Mouse (Mus musculus): ENCODE data around the gene Uspl1. TPM values are rescaled to one million over a fixed set of nuclear protein-coding genes. Genes with fewer than 3 reads are reported as not detected.
A peak's percentile ranks its signal among the peaks of the same experiment; 100 is the strongest.

The Uspl1 gene
- polyA plus RNA-seq, 1 experiment from 2014 or later: 15.5 TPM

DNA sequence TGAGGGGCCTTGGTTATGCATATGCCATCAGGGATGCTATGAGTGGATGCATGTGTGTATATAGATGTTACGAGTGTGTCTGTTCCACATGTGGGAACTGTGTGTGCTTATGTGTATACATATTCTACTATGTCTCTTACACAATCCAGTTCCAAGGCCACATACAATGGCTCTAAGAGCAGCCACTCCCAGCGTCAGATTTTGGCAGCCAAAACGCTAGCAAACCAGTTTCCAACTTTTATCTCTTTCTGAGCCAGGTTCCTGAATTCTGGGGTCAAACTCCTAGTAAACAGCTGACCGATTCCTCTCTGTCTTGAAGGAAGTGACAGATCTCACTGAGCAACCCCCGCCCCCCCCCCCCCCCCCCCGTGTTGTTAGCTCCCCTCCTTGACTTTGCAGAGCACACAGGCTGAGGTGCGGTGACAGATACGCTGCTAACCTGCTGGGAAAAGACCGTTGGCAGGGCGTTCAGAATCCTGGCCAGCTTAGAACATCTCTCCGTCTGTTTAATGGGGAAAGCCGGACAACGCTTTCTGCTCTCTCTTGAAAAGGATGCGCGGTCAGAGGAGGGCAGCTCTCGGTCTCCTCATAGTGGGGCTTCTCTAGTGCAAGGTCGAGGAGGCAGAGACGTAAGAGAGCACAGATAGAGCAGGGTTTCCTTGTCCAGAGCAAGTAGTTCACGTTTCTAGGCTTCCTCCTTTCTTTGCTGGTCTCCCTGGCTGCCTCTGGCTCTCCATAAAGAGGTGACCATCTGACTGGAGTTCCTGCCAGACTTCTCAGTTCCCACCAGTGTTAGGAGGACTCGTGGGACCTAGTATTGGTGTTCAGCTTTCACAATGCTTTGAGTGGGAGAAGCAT lies 63.1 kb downstream of the Uspl1 start:
- H3K9me3 ChIP-seq (ENCODE audit: control insufficient read depth, low read length): no peaks in the 10 kb centered on the region
- peak; percentile 28 for DNase-seq (ENCODE audit: low spot score)
- no peaks in the 10 kb centered on the region for H3K36me3 ChIP-seq (ENCODE audit: control insufficient read depth, insufficient read depth, low read length)
- no peaks in the 10 kb centered on the region for H3K27me3 ChIP-seq (ENCODE audit: control insufficient read depth, insufficient read depth, low read length)
- H3K27ac ChIP-seq (replicated peaks): peak overlapping the region; percentile 56; the same call in 1 of the 2 replicates
- WGBS: 18% methylated on average over 19 of the region's 20 CpGs
- H3K4me2 ChIP-seq (replicated peaks; ENCODE audit: low read depth): peak overlapping the region; percentile 9
- no peak for TF ChIP-seq EP300 (optimal IDR thresholded peaks at IDR 0.05)
- no peak for TF ChIP-seq CTCF (IDR thresholded peaks at IDR 0.05; ENCODE audit: low read depth)
- H3K4me3 ChIP-seq (ENCODE audit: low read depth, low read length): no peak overlapping the region
- no peak overlapping the region for H3K9ac ChIP-seq (ENCODE audit: low read length)
- peak; percentile 39; the same call in 1 of the 2 replicates for ATAC-seq (ENCODE audit: low FRiP score, low TSS enrichment)
- H3K4me1 ChIP-seq (replicated peaks; ENCODE audit: control insufficient read depth, insufficient read depth): no peaks in the 10 kb centered on the region; the same call in 1 of the 2 replicates

DNA sequence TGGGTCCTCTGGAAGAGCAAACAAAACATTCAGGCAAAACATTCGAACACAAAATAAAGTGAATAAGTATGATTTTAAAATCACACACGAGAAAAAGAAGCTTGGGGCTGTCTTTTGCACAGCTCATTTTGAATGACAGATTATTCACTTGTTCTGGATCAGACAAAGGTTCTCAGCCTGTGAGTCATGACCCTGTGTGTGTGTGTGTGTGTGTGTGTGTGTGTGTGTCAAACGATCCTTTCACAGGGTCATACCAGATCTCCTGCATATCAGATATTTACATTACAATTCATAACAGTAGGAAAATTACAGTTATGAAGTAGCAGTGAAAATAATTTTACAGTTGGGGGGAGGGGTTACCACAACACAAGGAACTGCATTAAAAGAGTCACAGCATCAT lies 68.2 kb downstream of the Uspl1 start:
- Histone ChIP-seq H3K4me2 (replicated peaks; ENCODE audit: low read depth) (no peak overlapping the region), H3K36me3 (ENCODE audit: control insufficient read depth, insufficient read depth, low read length) (no peaks in the 10 kb centered on the region), H3K27ac (replicated peaks) (no peak overlapping the region), H3K4me1 (replicated peaks; ENCODE audit: control insufficient read depth, insufficient read depth) (no peaks in the 10 kb centered on the region), H3K9me3 (ENCODE audit: control insufficient read depth, low read length) (no peaks in the 10 kb centered on the region), H3K4me3 (ENCODE audit: low read depth, low read length) (no peak overlapping the region), H3K27me3 (ENCODE audit: control insufficient read depth, insufficient read depth, low read length) (no peaks in the 10 kb centered on the region), H3K9ac (ENCODE audit: low read length) (no peak overlapping the region)
- 65% methylated on average over 3 of the region's 3 CpGs for WGBS
- TF ChIP-seq CTCF (IDR thresholded peaks at IDR 0.05; ENCODE audit: low read depth) (no peak), EP300 (optimal IDR thresholded peaks at IDR 0.05) (no peak)
- DNase-seq (ENCODE audit: low spot score): no peak
- ATAC-seq (ENCODE audit: low FRiP score, low TSS enrichment): no peak

DNA sequence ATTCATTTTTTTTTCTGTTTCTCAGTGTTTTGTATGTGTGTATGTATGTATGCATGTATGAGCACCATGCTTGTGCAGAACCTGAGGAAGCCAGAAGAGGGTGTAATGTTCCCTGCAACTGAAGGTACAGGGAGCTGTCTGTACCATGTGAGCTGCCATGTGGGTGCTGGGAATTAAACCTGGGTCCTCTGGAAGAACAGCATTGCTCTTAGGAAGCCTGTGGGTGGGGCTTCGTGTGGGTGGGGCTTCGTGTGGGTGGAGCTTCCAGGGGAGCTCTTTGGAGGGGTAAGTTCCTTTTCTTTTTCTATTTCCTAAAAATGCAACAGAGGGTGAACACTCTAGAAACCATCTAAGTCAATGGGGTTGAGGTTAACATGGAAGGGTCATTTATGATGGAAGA lies 69.3 kb downstream of the Uspl1 start:
- Histone ChIP-seq H3K4me2 (replicated peaks; ENCODE audit: low read depth) (no peak overlapping the region), H3K9me3 (ENCODE audit: control insufficient read depth, low read length) (no peaks in the 10 kb centered on the region), H3K4me1 (replicated peaks; ENCODE audit: control insufficient read depth, insufficient read depth) (no peaks in the 10 kb centered on the region), H3K36me3 (ENCODE audit: control insufficient read depth, insufficient read depth, low read length) (no peaks in the 10 kb centered on the region), H3K9ac (ENCODE audit: low read length) (no peak overlapping the region), H3K4me3 (ENCODE audit: low read depth, low read length) (no peak overlapping the region), H3K27me3 (ENCODE audit: control insufficient read depth, insufficient read depth, low read length) (no peaks in the 10 kb centered on the region), H3K27ac (replicated peaks) (no peak overlapping the region)
- TF ChIP-seq CTCF (IDR thresholded peaks at IDR 0.05; ENCODE audit: low read depth): no peak
- no peak for TF ChIP-seq EP300 (optimal IDR thresholded peaks at IDR 0.05)
- no peak for ATAC-seq (ENCODE audit: low FRiP score, low TSS enrichment)
- no peak for DNase-seq (ENCODE audit: low spot score)
- 63% methylated on average over 2 of the region's 2 CpGs for WGBS

DNA sequence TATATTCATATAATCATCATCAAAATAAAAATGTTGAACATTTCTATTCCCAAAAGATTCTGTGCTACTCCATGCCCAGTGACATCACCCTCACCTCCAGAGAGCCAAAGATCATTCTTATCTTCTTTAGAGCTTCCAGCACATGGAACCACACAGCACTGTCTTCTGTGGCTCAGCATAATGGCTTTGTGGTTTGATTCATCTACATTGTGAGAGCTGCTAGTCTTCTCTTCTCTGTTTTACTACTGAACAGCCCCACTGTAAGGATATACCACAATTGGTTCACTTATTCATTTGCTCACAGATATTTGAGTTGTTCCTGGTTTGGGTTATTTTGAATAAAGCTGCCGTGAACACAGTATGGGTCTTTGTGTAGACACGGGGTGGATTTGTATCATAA lies 71.4 kb downstream of the Uspl1 start:
- H3K4me3 ChIP-seq (ENCODE audit: low read depth, low read length): no peak overlapping the region
- H3K4me2 ChIP-seq (replicated peaks; ENCODE audit: low read depth): no peak overlapping the region
- TF ChIP-seq CTCF (IDR thresholded peaks at IDR 0.05; ENCODE audit: low read depth) (no peak), EP300 (optimal IDR thresholded peaks at IDR 0.05) (no peak)
- H3K36me3 ChIP-seq (ENCODE audit: control insufficient read depth, insufficient read depth, low read length): no peaks in the 10 kb centered on the region
- H3K27me3 ChIP-seq (ENCODE audit: control insufficient read depth, insufficient read depth, low read length): no peaks in the 10 kb centered on the region
- H3K9ac ChIP-seq (ENCODE audit: low read length): no peak overlapping the region
- no peaks in the 10 kb centered on the region for H3K4me1 ChIP-seq (replicated peaks; ENCODE audit: control insufficient read depth, insufficient read depth)
- no peaks in the 10 kb centered on the region for H3K9me3 ChIP-seq (ENCODE audit: control insufficient read depth, low read length)
- ATAC-seq (ENCODE audit: low FRiP score, low TSS enrichment) (no peak), DNase-seq (ENCODE audit: low spot score) (no peak)
- H3K27ac ChIP-seq (replicated peaks): no peak overlapping the region
- WGBS: 87% methylated on average over 2 of the region's 2 CpGs

- ATAC-seq (ENCODE audit: low FRiP score, low TSS enrichment): no peak
- no peak overlapping the region for H3K4me2 ChIP-seq (replicated peaks; ENCODE audit: low read depth)
- TF ChIP-seq EP300 (optimal IDR thresholded peaks at IDR 0.05) (no peak), CTCF (IDR thresholded peaks at IDR 0.05; ENCODE audit: low read depth) (no peak)
- DNase-seq (ENCODE audit: low spot score): no peak
- H3K4me3 ChIP-seq (ENCODE audit: low read depth, low read length): no peak overlapping the region
- H3K4me1 ChIP-seq (replicated peaks; ENCODE audit: control insufficient read depth, insufficient read depth): no peaks in the 10 kb centered on the region
- 57% methylated on average over 14 of the region's 14 CpGs for WGBS
- no peak overlapping the region for H3K27ac ChIP-seq (replicated peaks)
- no peaks in the 10 kb centered on the region for H3K36me3 ChIP-seq (ENCODE audit: control insufficient read depth, insufficient read depth, low read length)
- H3K9me3 ChIP-seq (ENCODE audit: control insufficient read depth, low read length): no peaks in the 10 kb centered on the region
- no peaks in the 10 kb centered on the region for H3K27me3 ChIP-seq (ENCODE audit: control insufficient read depth, insufficient read depth, low read length)
- no peak overlapping the region for H3K9ac ChIP-seq (ENCODE audit: low read length)
Observed at GRCm38 (mm10) chr5:149257518-149258281, 73.5 kb downstream of the Uspl1 start.

Measured in stomach, postnatal 0 days (tissue).